Mouse (Mus musculus): Measurements from ENCODE around the gene Asb8. TPM values are rescaled to one million over a fixed set of nuclear protein-coding genes. Genes with fewer than 3 reads are reported as not detected.

The Asb8 gene
- polyA plus RNA-seq, 1 experiment from 2014 or later, result 31.3 TPM

GRCm38 (mm10) chr15:98144861-98145507 lies 20.4 kb downstream of the Asb8 start:
- WGBS, result under 1% methylated on average over 32 of the region's 36 CpGs
- Histone ChIP-seq H3K27ac (replicated peaks) (peak overlapping the region; percentile 84), H3K4me2 (replicated peaks; ENCODE audit: low read depth) (peak overlapping the region; percentile 93), H3K36me3 (ENCODE audit: control insufficient read depth, insufficient read depth, low read length) (no peaks in the 10 kb centered on the region; the same call in 1 of the 2 replicates), H3K4me1 (replicated peaks; ENCODE audit: control insufficient read depth, insufficient read depth) (0 out of 2 replicates have a peak, but pooled peaks cover 2% of the 10 kb centered on the region), H3K4me3 (ENCODE audit: low read depth, low read length) (peak overlapping the region; percentile 94), H3K9ac (ENCODE audit: low read length) (peak overlapping the region; percentile 96), H3K27me3 (ENCODE audit: control insufficient read depth, insufficient read depth, low read length) (no peaks in the 10 kb centered on the region), H3K9me3 (ENCODE audit: control insufficient read depth, low read length) (no peaks in the 10 kb centered on the region)
- DNase-seq (ENCODE audit: low spot score), result no peak
- ATAC-seq (ENCODE audit: low FRiP score, low TSS enrichment), result peak; percentile 66
- TF ChIP-seq EP300 (optimal IDR thresholded peaks at IDR 0.05), result no peak
- no peak for TF ChIP-seq CTCF (IDR thresholded peaks at IDR 0.05; ENCODE audit: low read depth)

GRCm38 (mm10) chr15:98142515-98142914 lies 22.9 kb downstream of the Asb8 start:
- ATAC-seq (ENCODE audit: low FRiP score, low TSS enrichment) (no peak), DNase-seq (ENCODE audit: low spot score) (no peak)
- Histone ChIP-seq H3K27me3 (ENCODE audit: control insufficient read depth, insufficient read depth, low read length) (no peaks in the 10 kb centered on the region), H3K4me2 (replicated peaks; ENCODE audit: low read depth) (no peak overlapping the region), H3K27ac (replicated peaks) (no peak overlapping the region), H3K4me1 (replicated peaks; ENCODE audit: control insufficient read depth, insufficient read depth) (0 out of 2 replicates have a peak, but pooled peaks cover 2% of the 10 kb centered on the region), H3K9ac (ENCODE audit: low read length) (no peak overlapping the region), H3K4me3 (ENCODE audit: low read depth, low read length) (no peak overlapping the region), H3K36me3 (ENCODE audit: control insufficient read depth, insufficient read depth, low read length) (peaks cover 4% of the 10 kb centered on the region), H3K9me3 (ENCODE audit: control insufficient read depth, low read length) (no peaks in the 10 kb centered on the region)
- 88% methylated on average over 10 of the region's 10 CpGs for WGBS
- TF ChIP-seq CTCF (IDR thresholded peaks at IDR 0.05; ENCODE audit: low read depth) (no peak), EP300 (optimal IDR thresholded peaks at IDR 0.05) (no peak)

GRCm38 (mm10) chr15:98140809-98141208 lies 24.6 kb downstream of the Asb8 start:
- Histone ChIP-seq H3K36me3 (ENCODE audit: control insufficient read depth, insufficient read depth, low read length) (peaks cover 6% of the 10 kb centered on the region), H3K27ac (replicated peaks) (no peak overlapping the region), H3K4me3 (ENCODE audit: low read depth, low read length) (no peak overlapping the region), H3K4me2 (replicated peaks; ENCODE audit: low read depth) (no peak overlapping the region), H3K9ac (ENCODE audit: low read length) (no peak overlapping the region), H3K4me1 (replicated peaks; ENCODE audit: control insufficient read depth, insufficient read depth) (0 out of 2 replicates have a peak, but pooled peaks cover 2% of the 10 kb centered on the region), H3K27me3 (ENCODE audit: control insufficient read depth, insufficient read depth, low read length) (no peaks in the 10 kb centered on the region), H3K9me3 (ENCODE audit: control insufficient read depth, low read length) (no peaks in the 10 kb centered on the region)
- 86% methylated on average over 5 of the region's 5 CpGs for WGBS
- ATAC-seq (ENCODE audit: low FRiP score, low TSS enrichment) (no peak), DNase-seq (ENCODE audit: low spot score) (no peak)
- no peak for TF ChIP-seq CTCF (IDR thresholded peaks at IDR 0.05; ENCODE audit: low read depth)
- TF ChIP-seq EP300 (optimal IDR thresholded peaks at IDR 0.05), result no peak

GRCm38 (mm10) chr15:98139763-98140162 lies 25.7 kb downstream of the Asb8 start:
- Histone ChIP-seq H3K27ac (replicated peaks) (no peak overlapping the region), H3K4me1 (replicated peaks; ENCODE audit: control insufficient read depth, insufficient read depth) (0 out of 2 replicates have a peak, but pooled peaks cover 2% of the 10 kb centered on the region), H3K4me2 (replicated peaks; ENCODE audit: low read depth) (no peak overlapping the region), H3K4me3 (ENCODE audit: low read depth, low read length) (no peak overlapping the region), H3K9ac (ENCODE audit: low read length) (no peak overlapping the region), H3K27me3 (ENCODE audit: control insufficient read depth, insufficient read depth, low read length) (no peaks in the 10 kb centered on the region), H3K9me3 (ENCODE audit: control insufficient read depth, low read length) (no peaks in the 10 kb centered on the region), H3K36me3 (ENCODE audit: control insufficient read depth, insufficient read depth, low read length) (peaks cover 13% of the 10 kb centered on the region)
- WGBS, result 41% methylated on average over 7 of the region's 7 CpGs
- DNase-seq (ENCODE audit: low spot score), result peak; percentile 42
- TF ChIP-seq CTCF (IDR thresholded peaks at IDR 0.05; ENCODE audit: low read depth) (no peak), EP300 (optimal IDR thresholded peaks at IDR 0.05) (no peak)
- peak; percentile 83 for ATAC-seq (ENCODE audit: low FRiP score, low TSS enrichment)

DNA sequence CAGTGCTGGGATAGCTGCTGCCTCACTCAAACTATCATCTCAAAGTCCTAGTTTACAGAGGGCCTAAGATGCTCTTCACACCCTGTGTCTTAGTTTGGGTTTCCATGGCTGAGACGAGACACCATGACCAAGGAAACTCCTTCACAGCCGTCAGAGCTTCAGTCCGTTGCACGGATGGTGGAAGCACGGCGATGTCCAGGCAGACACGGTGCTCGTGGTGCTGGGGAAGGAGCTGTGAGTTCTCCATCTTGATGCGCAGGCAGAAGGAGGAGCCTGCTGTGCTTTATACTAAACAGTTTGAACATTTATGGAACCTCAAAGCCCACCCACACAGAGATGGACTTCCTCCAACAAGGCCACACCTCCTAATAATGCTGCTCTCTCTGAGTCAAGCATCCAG lies 28.6 kb downstream of the Asb8 start:
- H3K4me3 ChIP-seq (ENCODE audit: low read depth, low read length), result no peak overlapping the region
- no peaks in the 10 kb centered on the region for H3K9me3 ChIP-seq (ENCODE audit: control insufficient read depth, low read length)
- no peak overlapping the region for H3K4me2 ChIP-seq (replicated peaks; ENCODE audit: low read depth)
- DNase-seq (ENCODE audit: low spot score) (no peak), ATAC-seq (ENCODE audit: low FRiP score, low TSS enrichment) (no peak)
- no peak overlapping the region for H3K9ac ChIP-seq (ENCODE audit: low read length)
- H3K4me1 ChIP-seq (replicated peaks; ENCODE audit: control insufficient read depth, insufficient read depth), result no peaks in the 10 kb centered on the region
- H3K27ac ChIP-seq (replicated peaks), result no peak overlapping the region
- H3K36me3 ChIP-seq (ENCODE audit: control insufficient read depth, insufficient read depth, low read length), result peaks cover 17% of the 10 kb centered on the region
- H3K27me3 ChIP-seq (ENCODE audit: control insufficient read depth, insufficient read depth, low read length), result no peaks in the 10 kb centered on the region
- WGBS, result 88% methylated on average over 9 of the region's 9 CpGs
- TF ChIP-seq EP300 (optimal IDR thresholded peaks at IDR 0.05) (no peak), CTCF (IDR thresholded peaks at IDR 0.05; ENCODE audit: low read depth) (no peak)

- Histone ChIP-seq H3K9ac (ENCODE audit: low read length) (no peak overlapping the region), H3K4me3 (ENCODE audit: low read depth, low read length) (no peak overlapping the region), H3K27me3 (ENCODE audit: control insufficient read depth, insufficient read depth, low read length) (no peaks in the 10 kb centered on the region), H3K27ac (replicated peaks) (no peak overlapping the region), H3K36me3 (ENCODE audit: control insufficient read depth, insufficient read depth, low read length) (peaks cover 18% of the 10 kb centered on the region), H3K9me3 (ENCODE audit: control insufficient read depth, low read length) (no peaks in the 10 kb centered on the region), H3K4me2 (replicated peaks; ENCODE audit: low read depth) (no peak overlapping the region), H3K4me1 (replicated peaks; ENCODE audit: control insufficient read depth, insufficient read depth) (no peaks in the 10 kb centered on the region)
- ATAC-seq (ENCODE audit: low FRiP score, low TSS enrichment), result no peak
- no peak for DNase-seq (ENCODE audit: low spot score)
- TF ChIP-seq CTCF (IDR thresholded peaks at IDR 0.05; ENCODE audit: low read depth) (no peak), EP300 (optimal IDR thresholded peaks at IDR 0.05) (no peak)
- WGBS, result 93% methylated on average over 13 of the region's 13 CpGs
Measured at GRCm38 (mm10) chr15:98135671-98136070, 29.8 kb downstream of the Asb8 start.

All from stomach, postnatal 0 days (tissue).